Mouse (Mus musculus) urinary bladder, postnatal 36 days (tissue): Measurements from ENCODE around the gene Tunar.
A peak's percentile ranks its signal among the peaks of the same experiment; 100 is the strongest.

ENCODE experiments used
- DNase-seq, 2 experiments: peaks; one replicate each; pipeline ENCODE4 v3.0.0; 2022; ENCODE audit warnings: low spot score in 2 of 2, mixed read lengths in 1 of 2

The Tunar gene

GRCm38 (mm10) chr12:105403742-105404141, 70.1 kb downstream of the Tunar start:
- DNase-seq: no peak

- DNase-seq: no peak
These were observed 72.3 kb downstream of the Tunar start for GRCm38 (mm10) chr12:105406008-105406407.

DNA sequence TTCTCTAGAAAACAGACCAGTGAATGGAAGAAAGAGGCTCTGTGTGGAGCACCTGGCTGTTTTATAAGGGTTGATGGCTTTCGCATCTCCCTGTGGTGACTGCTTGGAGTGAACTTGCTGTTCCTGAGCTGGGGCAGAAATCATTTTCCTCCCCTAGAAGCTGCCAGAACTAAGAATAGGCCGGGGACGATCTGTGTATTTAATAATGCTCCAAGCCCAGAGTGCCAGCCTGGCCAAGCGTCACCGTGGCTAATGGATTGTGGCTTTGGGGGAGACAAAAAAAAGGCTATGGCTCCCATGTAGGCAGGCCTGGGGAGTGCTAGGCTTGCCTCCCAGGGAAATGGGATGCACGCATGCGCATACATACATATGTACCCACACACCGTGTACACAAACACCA, 80.2 kb downstream of the Tunar start:
- no peak for DNase-seq

GRCm38 (mm10) chr12:105420476-105420875, 86.8 kb downstream of the Tunar start:
- DNase-seq: no peak

- no peak for DNase-seq
These were observed 92.9 kb downstream of the Tunar start for GRCm38 (mm10) chr12:105426541-105426940.

GRCm38 (mm10) chr12:105427039-105427757, 93.5 kb downstream of the Tunar start:
- DNase-seq: peak; percentile 42 to 66

DNA sequence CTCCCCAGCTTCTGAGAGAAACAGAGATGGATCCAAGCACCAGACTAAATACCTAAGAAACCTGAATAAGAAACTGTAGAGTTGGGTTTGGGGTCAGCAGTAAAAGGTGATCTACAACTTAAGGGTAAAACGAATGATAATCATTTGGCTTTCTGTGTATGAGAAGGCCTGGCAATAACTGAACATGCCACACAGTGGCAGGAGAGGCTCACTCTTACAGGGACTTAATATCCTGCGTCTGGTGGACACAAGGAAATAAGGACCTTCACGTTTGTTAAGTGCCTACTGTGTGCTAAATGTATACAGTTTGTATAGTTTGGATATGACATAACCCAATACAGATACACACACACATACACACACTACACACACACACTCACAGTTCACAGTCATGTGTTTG, 98.2 kb downstream of the Tunar start:
- no peak for DNase-seq

- no peak for DNase-seq
These were observed 99.1 kb downstream of the Tunar start for GRCm38 (mm10) chr12:105432807-105433206.
